Mouse (Mus musculus): ENCODE measurements around the gene Gale. TPM values are rescaled to one million over a fixed set of nuclear protein-coding genes. Genes with fewer than 3 reads are reported as not detected.

Gene Gale
- polyA plus RNA-seq, 1 experiment from 2014 or later, result 29.0 TPM

- Histone ChIP-seq H3K9ac (ENCODE audit: low read depth, low read length) (no peak overlapping the region), H3K9me3 (ENCODE audit: control insufficient read depth, low read length) (no peaks in the 10 kb centered on the region), H3K36me3 (ENCODE audit: control insufficient read depth, insufficient read depth, low read length) (peaks cover 9% of the 10 kb centered on the region; the same call in 1 of the 2 replicates), H3K4me3 (ENCODE audit: low read length) (no peak overlapping the region), H3K4me1 (ENCODE audit: control insufficient read depth, insufficient read depth, low read length) (peaks cover 13% of the 10 kb centered on the region; the same call in 1 of the 2 replicates), H3K27ac (ENCODE audit: low read depth, low read length) (no peak overlapping the region), H3K4me2 (replicated peaks; ENCODE audit: low read depth, low read length) (no peak overlapping the region), H3K27me3 (ENCODE audit: control insufficient read depth, insufficient read depth, low read length) (no peaks in the 10 kb centered on the region)
- no peak for ATAC-seq (ENCODE audit: low FRiP score, low TSS enrichment)
- WGBS, result 34% methylated on average over 6 of the region's 6 CpGs
These were observed 13.6 kb upstream of the Gale start for GRCm38 (mm10) chr4:135949911-135950310.

GRCm38 (mm10) chr4:135950365-135950764 lies 13.2 kb upstream of the Gale start:
- Histone ChIP-seq H3K4me2 (replicated peaks; ENCODE audit: low read depth, low read length) (no peak overlapping the region), H3K4me1 (ENCODE audit: control insufficient read depth, insufficient read depth, low read length) (peaks cover 13% of the 10 kb centered on the region; the same call in 1 of the 2 replicates), H3K4me3 (ENCODE audit: low read length) (no peak overlapping the region), H3K9ac (ENCODE audit: low read depth, low read length) (no peak overlapping the region), H3K27me3 (ENCODE audit: control insufficient read depth, insufficient read depth, low read length) (no peaks in the 10 kb centered on the region), H3K9me3 (ENCODE audit: control insufficient read depth, low read length) (no peaks in the 10 kb centered on the region), H3K27ac (ENCODE audit: low read depth, low read length) (no peak overlapping the region), H3K36me3 (ENCODE audit: control insufficient read depth, insufficient read depth, low read length) (peaks cover 11% of the 10 kb centered on the region; the same call in 1 of the 2 replicates)
- no peak for ATAC-seq (ENCODE audit: low FRiP score, low TSS enrichment)
- WGBS, result 85% methylated on average over 6 of the region's 6 CpGs

GRCm38 (mm10) chr4:135951505-135951904 lies 12.0 kb upstream of the Gale start:
- Histone ChIP-seq H3K9me3 (ENCODE audit: control insufficient read depth, low read length) (no peaks in the 10 kb centered on the region), H3K4me1 (ENCODE audit: control insufficient read depth, insufficient read depth, low read length) (peaks cover 10% of the 10 kb centered on the region; the same call in 1 of the 2 replicates), H3K9ac (ENCODE audit: low read depth, low read length) (no peak overlapping the region), H3K36me3 (ENCODE audit: control insufficient read depth, insufficient read depth, low read length) (peaks cover 18% of the 10 kb centered on the region; the same call in 1 of the 2 replicates), H3K27ac (ENCODE audit: low read depth, low read length) (no peak overlapping the region), H3K4me2 (replicated peaks; ENCODE audit: low read depth, low read length) (no peak overlapping the region), H3K27me3 (ENCODE audit: control insufficient read depth, insufficient read depth, low read length) (no peaks in the 10 kb centered on the region), H3K4me3 (ENCODE audit: low read length) (no peak overlapping the region)
- no peak for ATAC-seq (ENCODE audit: low FRiP score, low TSS enrichment)
- WGBS, result 94% methylated on average over 3 of the region's 3 CpGs

- Histone ChIP-seq H3K4me3 (ENCODE audit: low read length) (no peak overlapping the region), H3K9me3 (ENCODE audit: control insufficient read depth, low read length) (no peaks in the 10 kb centered on the region), H3K4me2 (replicated peaks; ENCODE audit: low read depth, low read length) (no peak overlapping the region), H3K27ac (ENCODE audit: low read depth, low read length) (no peak overlapping the region), H3K9ac (ENCODE audit: low read depth, low read length) (no peak overlapping the region), H3K36me3 (ENCODE audit: control insufficient read depth, insufficient read depth, low read length) (peaks cover 21% of the 10 kb centered on the region; the same call in 1 of the 2 replicates), H3K27me3 (ENCODE audit: control insufficient read depth, insufficient read depth, low read length) (no peaks in the 10 kb centered on the region), H3K4me1 (ENCODE audit: control insufficient read depth, insufficient read depth, low read length) (peaks cover 15% of the 10 kb centered on the region)
- no peak for ATAC-seq (ENCODE audit: low FRiP score, low TSS enrichment)
- 92% methylated on average over 3 of the region's 3 CpGs for WGBS
These were observed 10.3 kb upstream of the Gale start for GRCm38 (mm10) chr4:135953179-135953578.

GRCm38 (mm10) chr4:135954241-135954640 lies 9.3 kb upstream of the Gale start:
- H3K36me3 ChIP-seq (ENCODE audit: control insufficient read depth, insufficient read depth, low read length), result peaks cover 21% of the 10 kb centered on the region; the same call in 1 of the 2 replicates
- H3K27ac ChIP-seq (ENCODE audit: low read depth, low read length), result no peak overlapping the region
- no peak overlapping the region for H3K4me2 ChIP-seq (replicated peaks; ENCODE audit: low read depth, low read length)
- WGBS, result 11% methylated on average over 2 of the region's 2 CpGs
- H3K4me1 ChIP-seq (ENCODE audit: control insufficient read depth, insufficient read depth, low read length), result peaks cover 12% of the 10 kb centered on the region
- H3K4me3 ChIP-seq (ENCODE audit: low read length), result no peak overlapping the region
- H3K9ac ChIP-seq (ENCODE audit: low read depth, low read length), result no peak overlapping the region
- no peaks in the 10 kb centered on the region for H3K9me3 ChIP-seq (ENCODE audit: control insufficient read depth, low read length)
- 0 out of 2 replicates have a peak, but pooled peaks have one; percentile 53 for ATAC-seq (ENCODE audit: low FRiP score, low TSS enrichment)
- no peaks in the 10 kb centered on the region for H3K27me3 ChIP-seq (ENCODE audit: control insufficient read depth, insufficient read depth, low read length)

- Histone ChIP-seq H3K4me1 (ENCODE audit: control insufficient read depth, insufficient read depth, low read length) (peaks cover 5% of the 10 kb centered on the region; the same call in 1 of the 2 replicates), H3K9ac (ENCODE audit: low read depth, low read length) (no peak overlapping the region), H3K27me3 (ENCODE audit: control insufficient read depth, insufficient read depth, low read length) (no peaks in the 10 kb centered on the region), H3K4me3 (ENCODE audit: low read length) (no peak overlapping the region), H3K36me3 (ENCODE audit: control insufficient read depth, insufficient read depth, low read length) (peaks cover 30% of the 10 kb centered on the region; the same call in 1 of the 2 replicates), H3K9me3 (ENCODE audit: control insufficient read depth, low read length) (no peaks in the 10 kb centered on the region), H3K27ac (ENCODE audit: low read depth, low read length) (no peak overlapping the region), H3K4me2 (replicated peaks; ENCODE audit: low read depth, low read length) (no peak overlapping the region)
- no peak for ATAC-seq (ENCODE audit: low FRiP score, low TSS enrichment)
- WGBS, result 91% methylated on average over 9 of the region's 9 CpGs
These were observed 7.6 kb upstream of the Gale start for GRCm38 (mm10) chr4:135955886-135956285.

GRCm38 (mm10) chr4:135958354-135958753 lies 5.2 kb upstream of the Gale start:
- 60% methylated on average over 8 of the region's 8 CpGs for WGBS
- Histone ChIP-seq H3K9me3 (ENCODE audit: control insufficient read depth, low read length) (no peaks in the 10 kb centered on the region), H3K4me1 (ENCODE audit: control insufficient read depth, insufficient read depth, low read length) (peaks cover 11% of the 10 kb centered on the region), H3K9ac (ENCODE audit: low read depth, low read length) (peak overlapping the region; percentile 13; the same call in 1 of the 2 replicates), H3K27me3 (ENCODE audit: control insufficient read depth, insufficient read depth, low read length) (no peaks in the 10 kb centered on the region), H3K36me3 (ENCODE audit: control insufficient read depth, insufficient read depth, low read length) (peaks cover 27% of the 10 kb centered on the region; the same call in 1 of the 2 replicates), H3K4me2 (replicated peaks; ENCODE audit: low read depth, low read length) (no peak overlapping the region), H3K4me3 (ENCODE audit: low read length) (no peak overlapping the region), H3K27ac (ENCODE audit: low read depth, low read length) (no peak overlapping the region)
- no peak for ATAC-seq (ENCODE audit: low FRiP score, low TSS enrichment)

GRCm38 (mm10) chr4:135960717-135961116 lies 2.8 kb upstream of the Gale start:
- ATAC-seq (ENCODE audit: low FRiP score, low TSS enrichment), result no peak
- WGBS, result 29% methylated on average over 5 of the region's 5 CpGs
- Histone ChIP-seq H3K27ac (ENCODE audit: low read depth, low read length) (no peak overlapping the region), H3K9ac (ENCODE audit: low read depth, low read length) (no peak overlapping the region), H3K27me3 (ENCODE audit: control insufficient read depth, insufficient read depth, low read length) (no peaks in the 10 kb centered on the region), H3K36me3 (ENCODE audit: control insufficient read depth, insufficient read depth, low read length) (peaks cover 19% of the 10 kb centered on the region; the same call in 1 of the 2 replicates), H3K4me1 (ENCODE audit: control insufficient read depth, insufficient read depth, low read length) (peaks cover 21% of the 10 kb centered on the region), H3K4me2 (replicated peaks; ENCODE audit: low read depth, low read length) (no peak overlapping the region), H3K9me3 (ENCODE audit: control insufficient read depth, low read length) (no peaks in the 10 kb centered on the region), H3K4me3 (ENCODE audit: low read length) (no peak overlapping the region)

GRCm38 (mm10) chr4:135961709-135962108 lies 1.8 kb upstream of the Gale start:
- Histone ChIP-seq H3K4me1 (ENCODE audit: control insufficient read depth, insufficient read depth, low read length) (peaks cover 21% of the 10 kb centered on the region), H3K27ac (ENCODE audit: low read depth, low read length) (no peak overlapping the region), H3K9me3 (ENCODE audit: control insufficient read depth, low read length) (no peaks in the 10 kb centered on the region), H3K9ac (ENCODE audit: low read depth, low read length) (no peak overlapping the region), H3K4me3 (ENCODE audit: low read length) (no peak overlapping the region), H3K27me3 (ENCODE audit: control insufficient read depth, insufficient read depth, low read length) (no peaks in the 10 kb centered on the region), H3K4me2 (replicated peaks; ENCODE audit: low read depth, low read length) (no peak overlapping the region), H3K36me3 (ENCODE audit: control insufficient read depth, insufficient read depth, low read length) (peaks cover 23% of the 10 kb centered on the region; the same call in 1 of the 2 replicates)
- no peak for ATAC-seq (ENCODE audit: low FRiP score, low TSS enrichment)
- 86% methylated on average over 5 of the region's 5 CpGs for WGBS
